Mouse (Mus musculus): ENCODE measurements around the gene Gm29776.
A peak's percentile ranks its signal among the peaks of the same experiment; 100 is the strongest.

Gene Gm29776

GRCm38 (mm10) chr14:54706589-54707320, 8.1 kb upstream of the Gm29776 start:
- DNase-seq, result no peak

- no peak for DNase-seq
Observed at GRCm38 (mm10) chr14:54705844-54706243, 7.2 kb upstream of the Gm29776 start.

GRCm38 (mm10) chr14:54703207-54703606, 4.6 kb upstream of the Gm29776 start:
- no peak for DNase-seq

GRCm38 (mm10) chr14:54701298-54701697, 2.7 kb upstream of the Gm29776 start:
- DNase-seq, result peak; percentile 91

- DNase-seq, result no peak
Observed at GRCm38 (mm10) chr14:54699586-54699985, 953 bp upstream of the Gm29776 start.

GRCm38 (mm10) chr14:54696752-54697151, 1.9 kb downstream of the Gm29776 start:
- no peak for DNase-seq

- DNase-seq, result no peak
Observed at GRCm38 (mm10) chr14:54695042-54695441, 3.6 kb downstream of the Gm29776 start.

- DNase-seq, result no peak
Observed at GRCm38 (mm10) chr14:54687251-54687650, 11.4 kb downstream of the Gm29776 start.

- peak; percentile 100 for DNase-seq
Observed at GRCm38 (mm10) chr14:54686522-54687143, 12.0 kb downstream of the Gm29776 start, which contains the start of gene Acin1. Acin1 (minus strand) TSS chr14:54686931.

GRCm38 (mm10) chr14:54686063-54686521, 12.5 kb downstream of the Gm29776 start, which contains the start of gene 1700123O20Rik:
1700123O20Rik (plus strand) TSS chr14:54686216.
- DNase-seq, result peak; percentile 84

- DNase-seq, result no peak
Observed at GRCm38 (mm10) chr14:54685471-54685870, 13.2 kb downstream of the Gm29776 start.

GRCm38 (mm10) chr14:54682396-54682795, 16.2 kb downstream of the Gm29776 start:
- peak; percentile 28 for DNase-seq

- no peak for DNase-seq
Observed at GRCm38 (mm10) chr14:54678657-54679304, 19.9 kb downstream of the Gm29776 start.

- DNase-seq, result no peak
Observed at GRCm38 (mm10) chr14:54676290-54676689, 22.3 kb downstream of the Gm29776 start.

GRCm38 (mm10) chr14:54674317-54674716, 24.3 kb downstream of the Gm29776 start:
- no peak for DNase-seq

- DNase-seq, result peak; percentile 70
Observed at GRCm38 (mm10) chr14:54669381-54669780, 29.3 kb downstream of the Gm29776 start.

GRCm38 (mm10) chr14:54664477-54665222, 34.0 kb downstream of the Gm29776 start:
- DNase-seq, result no peak

- DNase-seq, result no peak
Observed at GRCm38 (mm10) chr14:54660009-54660408, 38.6 kb downstream of the Gm29776 start.

- peak; percentile 89 for DNase-seq
Observed at GRCm38 (mm10) chr14:54653496-54653895, 45.1 kb downstream of the Gm29776 start.

GRCm38 (mm10) chr14:54652787-54653186, 45.8 kb downstream of the Gm29776 start:
- no peak for DNase-seq

- DNase-seq, result no peak
Observed at GRCm38 (mm10) chr14:54651556-54651955, 47.1 kb downstream of the Gm29776 start.

GRCm38 (mm10) chr14:54650621-54651454, 47.8 kb downstream of the Gm29776 start:
- peak; percentile 90 for DNase-seq
